Mouse (Mus musculus): ENCODE data around the gene Wdr95.

GRCm38 (mm10) chr5:149648196-149648595 lies 119.7 kb downstream of the Wdr95 start:
- no peak for TF ChIP-seq POLR2A (IDR thresholded peaks at IDR 0.05; ENCODE audit: insufficient read depth, low read length)
- no peak for TF ChIP-seq CTCF (IDR thresholded peaks at IDR 0.05; ENCODE audit: low read depth, low read length)
- no peak for TF ChIP-seq EP300 (IDR thresholded peaks at IDR 0.05; ENCODE audit: insufficient read depth, low read depth, low read length)
